Mouse (Mus musculus) adrenal gland, postnatal 25 days (tissue): Measurements from ENCODE around the gene Vwc2l. TPM values are rescaled to one million over a fixed set of nuclear protein-coding genes. Genes with fewer than 3 reads are reported as not detected.

ENCODE experiments used
- DNase-seq: peaks from one replicate; pipeline ENCODE4 v3.0.0; 2021; ENCODE audit warnings: mixed read lengths
- total RNA-seq: library from RNA; stranded (reverse); gene quantifications from 2 replicates; pipeline ENCODE4 v1.2.3, GENCODE M21; 2021

The Vwc2l gene
- total RNA-seq, 1 experiment from 2014 or later: not detected

- DNase-seq: no peak
Measured at GRCm38 (mm10) chr1:70913071-70913470, 187.6 kb downstream of the Vwc2l start.

DNA sequence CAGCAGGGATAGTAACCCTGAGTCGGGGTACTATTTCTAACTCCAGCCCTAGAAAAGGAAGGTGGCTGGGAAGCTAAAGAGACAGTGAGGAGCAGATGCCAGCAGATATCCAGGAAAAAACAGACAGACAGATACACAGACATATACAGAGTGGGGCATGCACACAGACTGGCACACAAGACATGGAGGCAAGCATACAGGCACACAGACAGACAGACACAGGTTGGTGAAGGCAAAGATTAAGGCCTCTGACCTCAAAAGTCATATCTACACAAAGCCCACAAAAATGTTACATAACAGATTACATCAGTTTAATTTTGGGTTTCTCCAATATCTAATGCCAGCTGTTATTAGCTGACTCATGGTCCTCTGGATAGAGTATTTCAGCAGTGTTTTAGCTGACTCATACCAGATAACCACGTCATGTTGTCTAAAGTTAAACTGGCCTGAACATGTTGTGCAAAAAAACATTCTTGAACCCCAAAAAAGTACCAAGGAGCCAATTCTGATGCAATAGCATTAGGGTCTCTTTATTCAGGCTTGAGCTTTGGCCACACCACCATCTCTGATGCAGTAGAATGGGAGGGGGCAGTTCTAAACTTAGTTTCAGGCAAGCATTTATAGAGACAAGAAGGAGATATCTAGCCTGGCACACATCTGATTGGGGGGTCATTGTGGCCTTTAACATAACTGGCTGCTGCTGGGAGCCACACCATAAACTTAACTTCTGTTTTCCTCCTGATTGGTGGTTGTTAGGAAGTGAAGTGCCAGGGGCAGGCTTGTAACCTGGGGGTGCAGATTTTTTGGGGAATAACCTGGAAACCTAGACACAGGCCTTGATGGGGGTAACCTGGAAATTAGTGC is 192.9 kb downstream of the Vwc2l start:
- DNase-seq: no peak

- no peak for DNase-seq
Measured at GRCm38 (mm10) chr1:70933016-70933415, 207.5 kb downstream of the Vwc2l start.
